Mouse (Mus musculus) forebrain, embryonic 16.5 days (tissue): ENCODE results near the gene Figla. TPM values are rescaled to one million over a fixed set of nuclear protein-coding genes. Genes with fewer than 3 reads are reported as not detected.

Source experiments
- polyA plus RNA-seq: library from polyadenylated mRNA; unstranded; fragments of >200 nt; fragmentation: Nextera tagmentation; extraction: Ambion mirVana; gene quantifications from 2 replicates; pipeline ENCODE4 v1.2.1, GENCODE M21; 2015

The Figla gene
- polyA plus RNA-seq, 1 experiment from 2014 or later: not detected

Other genes starting within 250 kb of the Figla start
- gene Nat8f6, start 195.2 kb upstream of the Figla start, polyA plus RNA-seq: not detected in 2 replicates
- gene Nat8f5, start 195.2 kb upstream of the Figla start, polyA plus RNA-seq: not detected in 2 replicates
- gene Nat8, start 184.1 kb upstream of the Figla start, polyA plus RNA-seq: not detected in 2 replicates
- not detected in 2 replicates for gene Nat8f2, start 147.0 kb upstream of the Figla start, polyA plus RNA-seq
- gene Nat8f4, start 111.3 kb upstream of the Figla start, polyA plus RNA-seq: 6.3 and 6.5 TPM in 2 replicates
- 50.4 and 57.0 TPM in 2 replicates for gene Tprkb, start 104.3 kb upstream of the Figla start, polyA plus RNA-seq
- gene Nat8f1, start 100.5 kb upstream of the Figla start, polyA plus RNA-seq: 12.3 and 12.4 TPM in 2 replicates
- gene Dusp11, start 54.5 kb upstream of the Figla start, polyA plus RNA-seq: 42.4 and 56.3 TPM in 2 replicates
- gene Add2, start 12.5 kb downstream of the Figla start, polyA plus RNA-seq: 243 and 248 TPM in 2 replicates
- gene Tgfa, start 179.1 kb downstream of the Figla start, polyA plus RNA-seq: 14.6 and 19.7 TPM in 2 replicates